ENCODE assay signal across 13 mouse cellular contexts in genomic region chr8:126634541-126635048, GRCm38 (mm10). TPM values are rescaled to one million over a fixed set of nuclear protein-coding genes. Genes with fewer than 3 reads are reported as not detected.
DNase-seq lines count a peak whose midpoint lies in the region; ATAC-seq lines count a peak whose summit lies in the region.
"Had no signal": no experiment of that assay in that cellular context is flagged by ENCODE, and none has a peak within 500 bp of the region (broad histone marks: within the 10 kb centered on the region; RNA-seq: fewer than 3 reads in every experiment).

No protein-coding gene starts in this region.

- 52% methylated on average over 6 of the region's 6 CpGs for WGBS in limb, embryonic 15.5 days
- 77% methylated on average over 6 of the region's 6 CpGs for WGBS in limb, embryonic 10.5 days
- WGBS in intestine, embryonic 16.5 days: 46% methylated on average over 6 of the region's 6 CpGs
- WGBS in stomach, embryonic 16.5 days: 36% methylated on average over 6 of the region's 6 CpGs

- H3K9me3 ChIP-seq in limb, embryonic 15.5 days: 0 out of 2 replicates have a peak, but pooled peaks cover 4% of the 10 kb centered on the region
- peaks cover 6% of the 10 kb centered on the region; the same call in 1 of the 2 replicates for H3K9me3 ChIP-seq in limb, embryonic 10.5 days (replicated peaks)
- H3K9me3 ChIP-seq in intestine, embryonic 16.5 days (ENCODE audit: control insufficient read depth, low read length): 0 out of 2 replicates have a peak, but pooled peaks cover 3% of the 10 kb centered on the region
- H3K9me3 ChIP-seq in stomach, embryonic 16.5 days (replicated peaks; ENCODE audit: control insufficient read depth, low read length): no peaks in the 10 kb centered on the region; the same call in 1 of the 2 replicates

- H3K4me1 ChIP-seq in limb, embryonic 15.5 days: peaks cover 10% of the 10 kb centered on the region; the same call in 1 of the 2 replicates
- no peaks in the 10 kb centered on the region for H3K4me1 ChIP-seq in limb, embryonic 10.5 days
- H3K4me1 ChIP-seq in intestine, embryonic 16.5 days (ENCODE audit: control insufficient read depth, insufficient read depth, low read length): no peaks in the 10 kb centered on the region; the same call in 1 of the 2 replicates
- no peaks in the 10 kb centered on the region for H3K4me1 ChIP-seq in stomach, embryonic 16.5 days (ENCODE audit: control insufficient read depth, insufficient read depth, low read length)
- H3K4me1 ChIP-seq: forebrain, embryonic 12.5 days; neural tube, embryonic 13.5 days had no signal

- H3K9ac ChIP-seq in limb, embryonic 15.5 days: no peak overlapping the region
- no peak overlapping the region; the same call in 1 of the 2 replicates for H3K9ac ChIP-seq in intestine, embryonic 16.5 days (ENCODE audit: low read depth, low read length)
- no peak overlapping the region for H3K9ac ChIP-seq in stomach, embryonic 16.5 days (ENCODE audit: low read length)
- H3K9ac ChIP-seq: forebrain, embryonic 12.5 days; neural tube, embryonic 13.5 days had no signal

- H3K27ac ChIP-seq in limb, embryonic 15.5 days: peak overlapping the region; percentile 72
- H3K27ac ChIP-seq in limb, embryonic 10.5 days: no peak overlapping the region
- H3K27ac ChIP-seq in intestine, embryonic 16.5 days (ENCODE audit: low read length): peak overlapping the region; percentile 69
- H3K27ac ChIP-seq in stomach, embryonic 16.5 days (ENCODE audit: low read length): peak overlapping the region; percentile 55
- H3K27ac ChIP-seq: forebrain, embryonic 12.5 days; neural tube, embryonic 13.5 days had no signal

- DNase-seq in gastrocnemius, postnatal 25 days: peak; percentile 56
- no peak for DNase-seq in gastrocnemius, adult 8-10 months (ENCODE audit: low spot score in 2 of 2)
- DNase-seq in limb, embryonic 10.5 days (ENCODE audit: low spot score): no peak
- DNase-seq in layer of hippocampus, postnatal 25 days (ENCODE audit: extremely low spot score in 1 of 2, low spot score in 1 of 2): no peak
- no peak for DNase-seq in cerebellum, adult 11-12 months
- DNase-seq: right cerebral cortex, postnatal 14 days had no signal

- no peak overlapping the region for H3K4me2 ChIP-seq in limb, embryonic 15.5 days
- H3K4me2 ChIP-seq in intestine, embryonic 16.5 days (ENCODE audit: low read depth, low read length): no peak overlapping the region
- no peak overlapping the region for H3K4me2 ChIP-seq in stomach, embryonic 16.5 days (ENCODE audit: low read depth, low read length)
- H3K4me2 ChIP-seq: forebrain, embryonic 12.5 days; midbrain, embryonic 11.5 days; neural tube, embryonic 13.5 days had no signal

- ATAC-seq in limb, embryonic 15.5 days (ENCODE audit: insufficient number of reproducible peaks, low FRiP score, low TSS enrichment, low read depth): peak; percentile 44; the same call in 1 of the 2 replicates
- ATAC-seq in intestine, embryonic 16.5 days: peak; percentile 63
- peak; percentile 77 for ATAC-seq in stomach, embryonic 16.5 days (ENCODE audit: insufficient read depth, low FRiP score)
- ATAC-seq: inflammation-experienced regulatory T-cells, adult 6 months had no signal

- no peaks in the 10 kb centered on the region for H3K27me3 ChIP-seq in limb, embryonic 15.5 days
- no peaks in the 10 kb centered on the region for H3K27me3 ChIP-seq in limb, embryonic 10.5 days (ENCODE audit: low read depth, poor library complexity, severe bottlenecking)
- H3K27me3 ChIP-seq in intestine, embryonic 16.5 days (replicated peaks; ENCODE audit: control insufficient read depth, insufficient read depth, low read length): no peaks in the 10 kb centered on the region
- no peaks in the 10 kb centered on the region for H3K27me3 ChIP-seq in stomach, embryonic 16.5 days (ENCODE audit: control insufficient read depth, insufficient read depth, low read length)
- H3K27me3 ChIP-seq: forebrain, embryonic 12.5 days; neural tube, embryonic 13.5 days had no signal

- no peaks in the 10 kb centered on the region for H3K36me3 ChIP-seq in limb, embryonic 15.5 days
- no peaks in the 10 kb centered on the region for H3K36me3 ChIP-seq in limb, embryonic 10.5 days
- no peaks in the 10 kb centered on the region for H3K36me3 ChIP-seq in intestine, embryonic 16.5 days (ENCODE audit: control insufficient read depth, insufficient read depth, low read length)
- no peaks in the 10 kb centered on the region for H3K36me3 ChIP-seq in stomach, embryonic 16.5 days (ENCODE audit: control insufficient read depth, insufficient read depth, low read length)
- H3K36me3 ChIP-seq: forebrain, embryonic 12.5 days; neural tube, embryonic 13.5 days had no signal

- H3K4me3 ChIP-seq in limb, embryonic 15.5 days: no peak overlapping the region
- H3K4me3 ChIP-seq in limb, embryonic 10.5 days: no peak overlapping the region
- no peak overlapping the region for H3K4me3 ChIP-seq in intestine, embryonic 16.5 days (ENCODE audit: low read length)
- H3K4me3 ChIP-seq in stomach, embryonic 16.5 days (replicated peaks; ENCODE audit: low read length): no peak overlapping the region
- H3K4me3 ChIP-seq: forebrain, embryonic 12.5 days; neural tube, embryonic 13.5 days had no signal

RNA-seq across cellular contexts. Expression of gene Irf2bp2, which starts 40.8 kb away (rescaled TPM):
- 10 to 100 TPM; 19.0 to 35.9 TPM for total RNA-seq in gastrocnemius, postnatal 25 days (2021)
- 10 to 100 TPM; 22.2 to 31.2 (median 23.5) TPM for total RNA-seq in gastrocnemius, adult 8-10 months (2022)
- polyA plus RNA-seq in limb, embryonic 15.5 days (2015; fragmentation: Nextera tagmentation; extraction: Ambion mirVana): 11.0 and 12.8 TPM in 2 replicates
- polyA plus RNA-seq in limb, embryonic 10.5 days (2016; fragmentation: Nextera tagmentation; extraction: Ambion mirVana): 4.2 and 4.5 TPM in 2 replicates
- polyA plus RNA-seq in intestine, embryonic 16.5 days (2015; fragmentation: Nextera tagmentation; extraction: Ambion mirVana): 11.5 and 11.9 TPM in 2 replicates
- 9.9 and 10.8 TPM in 2 replicates for polyA plus RNA-seq in stomach, embryonic 16.5 days (2015; fragmentation: Nextera tagmentation; extraction: Ambion mirVana)
- 10 to 100 TPM; 55.4 to 59.0 TPM for total RNA-seq in layer of hippocampus, postnatal 25 days (2021)
